Mouse (Mus musculus) erythroblast, embryonic 14.5 days (primary cell): ENCODE measurements around the gene Mnd1.

Source experiments
- GATA1 ChIP-seq: IDR thresholded peaks from 2 replicates; pipeline ENCODE4 v1.6.1; 2012; ENCODE audit warnings: low read length, inconsistent platforms, mixed read lengths
- TAL1 ChIP-seq: IDR thresholded peaks from 3 replicates; pipeline ENCODE4 v1.6.1; 2012; ENCODE audit warnings: low read length, inconsistent platforms, mixed read lengths

GRCm38 (mm10) chr3:84123461-84123860 lies 32.1 kb downstream of the Mnd1 start:
- no peak for TF ChIP-seq GATA1
- no peak for TF ChIP-seq TAL1
